Mouse (Mus musculus) gonadal fat pad, adult 2 months (tissue): ENCODE data around the gene Tbc1d1. TPM values are rescaled to one million over a fixed set of nuclear protein-coding genes. Genes with fewer than 3 reads are reported as not detected.
"Not testable (repeated sequence)": the region's sequence is repeated elsewhere in the genome, so short reads cannot be mapped to it uniquely, and the experiment has no call there.

Source experiments
- DNase-seq: peaks from one replicate; pipeline ENCODE4 v3.0.0-alpha.2; 2012; ENCODE audit warnings: low read depth
- polyA plus RNA-seq: library from polyadenylated mRNA; depleted of rRNA; stranded (reverse); fragments of >200 nt; gene quantifications from 2 replicates; pipeline ENCODE4 v1.2.3, GENCODE M21; 2012

Gene Tbc1d1
- polyA plus RNA-seq, 1 experiment: 31.9 TPM

DNA sequence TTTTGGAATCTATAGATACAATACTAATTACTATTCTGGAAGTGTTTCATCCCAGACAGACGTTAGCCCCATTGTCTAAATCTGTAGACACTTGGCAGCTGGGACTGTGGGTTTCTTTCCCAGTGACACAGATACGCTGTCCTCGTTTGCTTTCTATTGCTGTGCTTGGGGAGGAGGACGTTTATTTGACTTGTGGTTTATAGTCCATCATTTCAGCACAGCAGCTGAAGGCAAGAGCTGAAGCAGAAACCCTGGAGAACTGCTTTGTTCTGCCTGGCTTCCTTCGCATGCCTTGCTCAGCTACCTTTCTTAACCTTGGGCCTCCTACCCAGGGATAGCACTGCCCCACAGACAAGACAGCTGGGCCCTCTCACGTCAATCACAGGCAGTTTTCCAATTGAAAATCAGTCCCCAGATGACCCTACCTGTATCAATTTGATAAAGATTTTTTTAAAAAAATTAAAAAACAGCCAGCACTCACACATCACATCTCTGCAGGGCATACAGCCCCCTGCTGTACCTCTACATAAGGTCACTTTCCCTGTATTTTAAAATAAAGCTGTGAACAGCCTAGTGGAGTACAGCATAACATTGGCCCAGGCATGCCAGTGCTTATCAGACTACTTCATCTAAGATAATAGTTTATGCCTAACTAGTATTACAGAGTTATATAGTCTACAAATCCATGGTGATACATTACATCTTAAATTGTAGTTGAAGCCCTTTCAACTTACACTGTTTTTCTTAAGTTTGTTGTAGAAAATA lies 158.4 kb downstream of the Tbc1d1 start:
- DNase-seq: no peak

DNA sequence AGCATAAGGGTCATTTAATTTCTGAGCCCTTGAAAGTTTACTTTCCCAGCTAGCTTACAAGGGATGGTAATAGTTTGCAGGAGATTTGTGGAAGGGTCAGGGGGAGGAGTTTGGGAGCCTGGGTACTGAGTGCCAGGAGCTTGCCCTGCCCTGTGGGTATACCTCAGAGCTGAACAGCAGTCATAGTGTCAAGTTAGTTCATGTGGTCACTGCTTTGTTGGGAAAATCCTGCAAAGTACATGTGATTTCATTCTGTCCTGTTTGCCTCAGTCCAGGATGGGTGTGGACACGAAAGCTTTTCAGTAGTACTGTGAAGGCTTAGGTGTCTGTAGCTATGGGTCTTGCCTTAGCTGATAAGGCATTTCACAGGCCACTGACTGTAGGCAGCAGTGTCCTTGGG lies 159.0 kb downstream of the Tbc1d1 start:
- DNase-seq: no peak

DNA sequence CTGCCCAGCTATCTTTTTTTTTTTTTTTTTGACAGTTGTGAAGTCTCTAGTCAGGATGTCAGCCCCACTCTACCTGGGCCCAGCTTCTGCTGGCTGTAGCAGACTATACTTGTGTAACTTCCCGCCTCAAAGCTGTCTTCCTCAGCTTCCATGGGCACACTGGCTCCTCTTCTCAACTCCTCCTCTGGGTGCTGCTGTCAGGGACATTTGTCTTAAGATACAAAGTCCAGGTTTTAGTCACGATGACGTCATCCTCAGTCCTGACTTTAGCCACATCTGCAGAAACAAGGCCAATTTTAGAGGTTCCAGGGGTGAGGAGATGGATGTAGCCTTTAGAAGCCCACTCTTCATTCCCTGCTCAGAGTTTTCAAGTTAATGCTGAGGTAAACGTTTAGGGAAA lies 167.2 kb downstream of the Tbc1d1 start:
- DNase-seq: no peak

DNA sequence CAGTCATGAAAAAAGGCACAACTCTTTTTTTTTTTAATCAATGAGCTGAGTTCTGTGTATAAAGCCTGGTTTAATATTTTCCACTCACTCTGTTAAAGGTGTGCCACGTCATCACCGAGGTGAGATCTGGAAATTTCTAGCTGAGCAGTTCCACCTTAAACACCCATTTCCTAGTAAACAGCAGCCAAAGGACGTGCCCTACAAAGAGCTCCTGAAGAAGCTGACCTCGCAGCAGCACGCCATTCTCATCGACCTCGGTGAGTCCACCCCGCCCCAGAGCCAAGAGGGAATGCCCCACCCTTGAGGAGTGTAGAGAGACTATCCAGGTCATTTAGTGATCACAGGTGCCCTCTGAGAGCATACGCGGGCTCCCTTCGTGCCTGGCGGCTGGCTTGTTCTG lies 168.2 kb downstream of the Tbc1d1 start:
- DNase-seq: no peak

DNA sequence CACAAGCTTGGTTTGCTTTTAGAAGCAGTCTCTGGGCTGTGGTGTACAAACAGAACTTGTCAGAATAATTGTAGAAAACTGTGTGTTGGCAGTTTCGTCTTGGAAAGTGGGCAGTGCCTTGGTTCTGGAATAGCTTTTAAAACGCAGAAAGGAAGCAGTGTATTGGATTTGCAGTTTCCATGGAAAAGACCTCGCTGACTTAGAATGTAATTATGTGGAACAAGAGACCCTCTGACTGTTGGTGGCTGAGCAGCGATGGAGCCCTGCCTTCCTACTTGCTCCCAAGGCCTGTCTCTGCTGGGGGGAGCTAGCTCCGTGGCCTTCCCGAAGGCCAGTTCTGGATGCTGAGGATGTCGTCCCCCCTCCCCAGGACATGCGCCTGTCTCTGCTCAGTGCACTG lies 168.8 kb downstream of the Tbc1d1 start:
- no peak for DNase-seq

- DNase-seq: no peak
Observed at GRCm38 (mm10) chr5:64325741-64326355, 169.7 kb downstream of the Tbc1d1 start.

DNA sequence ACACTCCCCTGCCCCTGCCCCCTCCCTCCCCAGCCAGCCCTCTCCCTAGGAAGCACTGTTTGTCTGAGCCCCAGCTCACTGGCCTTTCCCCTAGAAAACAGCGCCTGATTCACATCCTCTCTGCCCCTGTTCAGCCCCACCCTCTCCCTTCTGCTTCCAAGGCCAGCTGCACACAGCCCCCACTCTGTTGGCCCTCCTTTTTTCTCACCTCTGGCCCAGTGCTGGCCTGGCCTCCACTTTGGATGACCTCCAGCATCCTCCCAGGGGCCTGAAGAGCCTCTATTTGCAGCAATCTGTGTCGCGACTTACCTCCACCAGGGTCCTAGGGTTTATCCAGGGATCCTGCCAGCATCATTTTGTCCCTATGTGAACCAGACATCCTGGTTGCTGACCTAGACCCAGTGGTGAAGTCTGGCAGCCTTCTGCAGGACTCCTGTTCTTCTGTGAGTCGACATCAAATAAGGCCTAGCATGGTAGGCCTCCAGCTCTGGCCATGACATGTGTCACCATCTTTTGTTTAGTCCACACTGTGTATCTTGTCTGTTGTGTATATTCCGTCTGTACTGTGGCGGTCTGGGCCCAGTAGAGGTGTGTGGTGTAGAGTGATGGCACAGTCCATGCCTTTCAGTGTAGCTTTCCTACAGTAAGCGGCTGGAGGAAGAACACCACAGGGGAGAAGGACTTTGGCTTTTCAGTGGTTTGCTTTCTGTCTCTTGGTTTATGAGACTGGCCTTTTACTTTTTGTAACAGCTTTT lies 170.5 kb downstream of the Tbc1d1 start:
- no peak for DNase-seq

- no peak for DNase-seq
Observed at GRCm38 (mm10) chr5:64327212-64327902, 171.3 kb downstream of the Tbc1d1 start.

DNA sequence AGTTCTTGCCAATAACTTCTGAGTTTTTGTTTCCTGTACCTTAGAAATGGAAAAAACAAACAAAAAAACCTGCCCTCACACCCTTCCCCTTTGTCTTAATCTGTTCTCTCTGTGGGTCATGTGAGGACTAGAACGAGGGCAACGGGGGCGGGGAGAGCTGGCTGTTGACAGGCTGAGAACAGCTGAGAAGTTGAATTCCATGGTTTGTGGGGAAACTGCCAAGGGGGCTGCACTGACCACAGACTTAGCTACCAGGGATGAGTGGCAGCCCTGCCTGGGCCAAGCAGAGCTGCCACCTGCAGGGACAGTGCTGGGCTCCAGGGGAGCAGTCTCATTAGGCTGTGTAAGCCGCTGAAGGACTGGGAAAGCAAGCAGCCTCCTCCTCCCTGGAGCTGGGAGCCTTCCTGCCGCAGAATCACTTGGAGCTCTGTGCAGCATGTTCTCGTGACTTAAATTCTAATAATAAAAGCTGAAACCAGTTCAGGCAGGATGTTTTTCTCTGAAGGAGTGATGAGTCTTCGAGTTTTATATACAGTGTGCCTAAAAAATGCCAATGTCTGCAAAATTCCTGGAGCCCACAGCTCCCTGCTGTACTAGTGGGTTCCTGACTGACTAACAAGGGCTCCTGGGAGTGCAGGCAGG lies 180.8 kb downstream of the Tbc1d1 start:
- DNase-seq: no peak

- DNase-seq: not testable (repeated sequence)
Observed at GRCm38 (mm10) chr5:64338795-64339194, 182.7 kb downstream of the Tbc1d1 start.

DNA sequence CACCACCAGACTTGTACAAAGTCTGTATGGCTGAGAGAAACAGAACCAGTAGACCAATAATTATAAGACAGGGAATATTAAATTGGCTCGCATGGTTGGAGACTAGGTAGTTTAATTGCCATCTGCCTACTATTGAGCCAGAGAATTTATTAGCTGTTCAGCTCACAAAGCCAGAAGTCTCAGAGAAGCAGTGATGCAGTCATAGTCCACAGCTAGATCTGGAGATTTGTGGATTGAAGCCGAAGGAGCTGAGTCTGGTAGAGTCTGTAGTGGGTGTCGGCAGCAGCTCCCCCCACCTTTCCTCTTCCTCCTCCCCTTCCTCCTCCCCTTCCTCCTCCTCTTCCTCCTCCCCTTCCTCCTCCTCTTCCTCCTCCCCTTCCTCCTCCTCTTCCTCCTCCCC lies 184.3 kb downstream of the Tbc1d1 start:
- no peak for DNase-seq

- no peak for DNase-seq
Observed at GRCm38 (mm10) chr5:64341671-64342070, 185.6 kb downstream of the Tbc1d1 start.

- DNase-seq: no peak
Observed at GRCm38 (mm10) chr5:64342138-64342537, 186.0 kb downstream of the Tbc1d1 start.

DNA sequence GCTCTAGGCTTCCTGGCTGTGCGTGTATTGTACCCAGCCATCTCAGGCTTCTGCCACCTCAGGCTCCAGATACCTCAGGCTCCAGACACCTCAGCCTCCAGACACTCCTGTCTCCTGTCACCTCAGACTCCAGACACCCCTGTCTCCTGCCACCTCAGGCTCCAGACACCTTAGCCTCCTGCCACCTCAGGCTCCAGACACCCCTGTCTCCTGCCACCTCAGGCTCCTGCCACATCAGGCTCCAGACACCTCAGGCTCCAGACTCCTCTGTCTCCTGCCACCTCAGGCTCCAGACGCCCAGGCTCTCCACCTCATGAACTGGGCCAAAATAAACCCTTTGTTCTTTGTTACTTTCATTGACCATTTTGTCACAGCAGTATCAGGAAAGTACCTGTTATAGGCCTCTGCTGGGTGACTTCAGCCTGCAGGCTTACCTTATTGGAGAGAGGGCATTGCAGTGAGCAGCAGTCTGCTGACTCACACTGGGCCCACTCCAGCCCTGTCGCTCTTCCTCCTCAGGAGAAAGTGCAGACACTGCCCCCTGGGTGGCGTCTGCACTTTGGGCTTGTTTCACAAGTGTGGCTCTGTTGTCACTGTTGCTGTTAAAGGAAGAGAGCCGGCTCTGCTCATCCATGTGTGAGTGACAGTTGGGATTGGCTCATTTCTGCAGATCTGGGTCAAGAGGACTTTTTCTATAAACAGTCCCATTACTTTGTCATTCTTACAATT lies 188.0 kb downstream of the Tbc1d1 start:
- DNase-seq: no peak

GRCm38 (mm10) chr5:64345181-64345735 lies 189.2 kb downstream of the Tbc1d1 start:
- no peak for DNase-seq

DNA sequence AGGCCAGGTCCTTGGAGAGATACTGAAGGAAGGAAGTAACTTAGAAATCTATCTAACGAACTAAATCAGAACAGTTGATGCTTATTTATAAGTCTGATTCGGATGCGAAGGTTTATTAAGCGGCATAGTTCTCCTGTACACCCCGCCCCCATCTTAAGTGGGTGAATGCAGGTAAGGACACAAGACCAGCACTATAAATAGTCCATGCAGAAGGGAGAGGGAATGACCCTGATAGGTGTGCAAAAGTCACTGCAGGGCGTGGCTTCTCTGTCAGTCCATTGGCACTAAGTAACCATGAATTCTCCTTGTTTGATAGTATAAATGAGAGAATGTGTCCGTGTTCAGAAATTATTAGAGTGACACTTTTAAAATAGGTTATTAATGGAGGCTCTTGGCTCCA lies 189.7 kb downstream of the Tbc1d1 start:
- DNase-seq: no peak

- DNase-seq: no peak
Observed at GRCm38 (mm10) chr5:64346343-64346885, 190.3 kb downstream of the Tbc1d1 start.

GRCm38 (mm10) chr5:64348166-64348565 lies 192.1 kb downstream of the Tbc1d1 start:
- no peak for DNase-seq

- no peak for DNase-seq
Observed at GRCm38 (mm10) chr5:64348780-64349179, 192.7 kb downstream of the Tbc1d1 start.

DNA sequence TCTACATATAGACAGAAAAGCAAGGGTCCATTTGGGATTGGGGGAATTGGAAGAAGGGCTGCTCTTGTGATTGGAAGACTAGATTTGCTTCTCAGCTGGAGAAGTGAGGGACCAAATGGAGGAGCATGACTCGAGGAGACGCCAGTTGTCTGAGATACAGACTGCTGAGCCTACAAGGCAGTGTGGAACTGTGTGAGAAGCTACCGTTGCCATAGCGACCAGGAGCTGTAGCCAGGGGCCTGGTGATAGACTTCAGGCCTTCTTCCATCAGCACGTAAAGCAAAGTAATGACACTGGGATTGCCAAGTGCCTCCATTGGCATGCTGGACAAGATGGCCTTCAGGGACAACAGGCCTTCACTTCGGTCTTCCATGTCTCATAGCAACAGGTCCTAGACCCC lies 195.9 kb downstream of the Tbc1d1 start:
- no peak for DNase-seq
